Comparison of ENCODE assay signal across 19 mouse cellular contexts in the genomic region with DNA sequence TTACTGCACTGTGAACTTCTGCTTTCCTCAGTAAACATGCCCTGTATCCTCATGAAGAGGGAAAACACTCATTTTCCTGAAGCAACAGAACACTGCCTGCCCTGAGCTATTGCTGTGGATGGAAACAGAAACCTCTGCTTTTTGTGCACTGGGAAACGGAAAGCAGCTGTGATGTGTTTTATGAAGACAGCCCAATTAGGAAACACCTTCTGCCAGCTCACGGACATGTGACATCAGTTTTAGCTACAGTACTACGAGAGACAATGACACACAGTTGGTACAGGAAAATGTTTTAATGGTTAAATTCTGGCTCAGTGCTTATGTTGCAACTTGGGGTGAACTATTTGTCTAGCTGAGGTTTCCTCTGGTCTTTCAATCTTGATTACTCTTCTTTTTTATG. TPM values are rescaled to one million over a fixed set of nuclear protein-coding genes. Genes with fewer than 3 reads are reported as not detected.
DNase-seq lines count a peak whose midpoint lies in the region; ATAC-seq and TF ChIP-seq lines count a peak whose summit lies in the region.
"Had no signal": no experiment of that assay in that cellular context is flagged by ENCODE, and none has a peak within 500 bp of the region (broad histone marks: within the 10 kb centered on the region; RNA-seq: fewer than 3 reads in every experiment).

No protein-coding gene starts in this region.

- no peak overlapping the region for H3K27ac ChIP-seq in heart, embryonic 10.5 days
- H3K27ac ChIP-seq in brown adipose tissue, adult 24 weeks (replicated peaks; ENCODE audit: low read depth, low read length): peak overlapping the region; percentile 74
- no peak overlapping the region for H3K27ac ChIP-seq in kidney, postnatal 0 days
- no peak overlapping the region for H3K27ac ChIP-seq in cerebellum, adult 2 months (ENCODE audit: insufficient read depth, low read length)

- no peak for TF ChIP-seq POLR2A in cerebellum, adult 2 months (IDR thresholded peaks at IDR 0.05; ENCODE audit: borderline replicate concordance, insufficient read depth, low read length)

- H3K36me3 ChIP-seq in heart, embryonic 10.5 days: no peaks in the 10 kb centered on the region
- H3K36me3 ChIP-seq in kidney, postnatal 0 days (ENCODE audit: insufficient read depth, low read length): no peaks in the 10 kb centered on the region

- DNase-seq in heart, adult 11 months: peak; percentile 94
- DNase-seq in heart, embryonic 10.5 days (ENCODE audit: low spot score): no peak
- peak; percentile 89 for DNase-seq in 416B (ENCODE audit: low read depth)
- DNase-seq in kidney, postnatal 0 days (ENCODE audit: low spot score): peak; percentile 51
- no peak for DNase-seq in cerebellum, adult 2 months
- no peak for DNase-seq in spleen, postnatal 10 days (ENCODE audit: low spot score in 2 of 2)
- DNase-seq in thymus, adult 18-20 months: no peak
- DNase-seq: adrenal gland, adult 8-10 months; cerebellum, adult 9-11 months; gastrocnemius, postnatal 36 days; heart, postnatal 10 days; left cerebral cortex, postnatal 4 days; right cerebral cortex, adult 18-20 months; spleen, adult 18-20 months; thymus, postnatal 14 days had no signal

- no peak overlapping the region for H3K4me2 ChIP-seq in kidney, postnatal 0 days (ENCODE audit: low read length)
- H3K4me2 ChIP-seq: liver, embryonic 11.5 days; midbrain, embryonic 11.5 days had no signal

- no peaks in the 10 kb centered on the region for H3K9me3 ChIP-seq in heart, embryonic 10.5 days
- H3K9me3 ChIP-seq in kidney, postnatal 0 days (replicated peaks; ENCODE audit: low read length): no peaks in the 10 kb centered on the region

- no peak overlapping the region for H3K4me3 ChIP-seq in heart, embryonic 10.5 days
- no peak overlapping the region for H3K4me3 ChIP-seq in brown adipose tissue, adult 24 weeks (ENCODE audit: insufficient read depth, low read depth, low read length)
- H3K4me3 ChIP-seq in kidney, postnatal 0 days (replicated peaks; ENCODE audit: low read depth, low read length): no peak overlapping the region
- H3K4me3 ChIP-seq in cerebellum, adult 2 months (replicated peaks; ENCODE audit: insufficient read depth, low read depth, low read length): no peak overlapping the region

- no peak overlapping the region for H3K9ac ChIP-seq in kidney, postnatal 0 days (ENCODE audit: low read depth, low read length)

- WGBS in heart, embryonic 10.5 days: 74% methylated on average over 3 of the region's 3 CpGs
- WGBS in kidney, postnatal 0 days: 46% methylated on average over 3 of the region's 3 CpGs
- WGBS in cerebellum, adult 2 months: 87% methylated on average over 3 of the region's 3 CpGs

- no peaks in the 10 kb centered on the region for H3K4me1 ChIP-seq in heart, embryonic 10.5 days
- peaks cover 5% of the 10 kb centered on the region; the same call in 1 of the 2 replicates for H3K4me1 ChIP-seq in brown adipose tissue, adult 24 weeks (ENCODE audit: control insufficient read depth, insufficient read depth, insufficient read length, low read length)
- no peaks in the 10 kb centered on the region for H3K4me1 ChIP-seq in kidney, postnatal 0 days (replicated peaks; ENCODE audit: insufficient read depth, low read length)
- no peaks in the 10 kb centered on the region for H3K4me1 ChIP-seq in cerebellum, adult 2 months (ENCODE audit: control insufficient read depth, insufficient read depth, low read length)

- no peaks in the 10 kb centered on the region for H3K27me3 ChIP-seq in heart, embryonic 10.5 days (ENCODE audit: insufficient read depth, poor library complexity, severe bottlenecking)
- no peaks in the 10 kb centered on the region for H3K27me3 ChIP-seq in kidney, postnatal 0 days (ENCODE audit: insufficient read depth, low read length)
- H3K27me3 ChIP-seq in cerebellum, adult 2 months (ENCODE audit: control insufficient read depth, insufficient read depth, low read length): no peaks in the 10 kb centered on the region; the same call in 1 of the 2 replicates

- no peak for ATAC-seq in kidney, postnatal 0 days (replicated peaks; ENCODE audit: low FRiP score, low read depth)
- ATAC-seq: hindbrain, embryonic 16.5 days had no signal

- no peak for TF ChIP-seq CTCF in kidney, postnatal 0 days (IDR thresholded peaks at IDR 0.05; ENCODE audit: low read depth)
- TF ChIP-seq CTCF in cerebellum, adult 2 months (IDR thresholded peaks at IDR 0.05; ENCODE audit: borderline replicate concordance, insufficient read depth, low read depth, low read length): no peak

RNA-seq across cellular contexts. Expression of gene Rsad2, which starts 16.9 kb away (rescaled TPM):
- polyA plus RNA-seq in heart, embryonic 10.5 days (2016; fragmentation: Nextera tagmentation; extraction: Ambion mirVana): 0.25 and 0.60 TPM in 2 replicates
- polyA plus RNA-seq in brown adipose tissue, adult 24 weeks (2012; ENCODE audit: insufficient read depth, insufficient read length, missing spikeins): 2.9 and 8.1 TPM in 2 replicates
- polyA plus RNA-seq in kidney, postnatal 0 days (2015; fragmentation: Nextera tagmentation; extraction: Ambion mirVana): 36.2 and 39.0 TPM in 2 replicates
- 0.46 and 0.70 TPM in 2 replicates for polyA plus RNA-seq in cerebellum, adult 2 months (2012; rRNA removed)

RNA-seq across cellular contexts. Expression of gene Rnf144a, which starts 24.3 kb away (rescaled TPM):
- 9.7 and 17.8 TPM in 2 replicates for polyA plus RNA-seq in heart, embryonic 10.5 days (2016; fragmentation: Nextera tagmentation; extraction: Ambion mirVana)
- polyA plus RNA-seq in brown adipose tissue, adult 24 weeks (2012; ENCODE audit: insufficient read depth, insufficient read length, missing spikeins): 16.9 and 22.9 TPM in 2 replicates
- 19.2 and 21.7 TPM in 2 replicates for polyA plus RNA-seq in kidney, postnatal 0 days (2015; fragmentation: Nextera tagmentation; extraction: Ambion mirVana)
- polyA plus RNA-seq in cerebellum, adult 2 months (2012; rRNA removed): 13.8 and 16.4 TPM in 2 replicates

RNA-seq across cellular contexts. Expression of gene Cmpk2, which starts 29.6 kb away (rescaled TPM):
- 3.0 and 4.6 TPM in 2 replicates for polyA plus RNA-seq in heart, embryonic 10.5 days (2016; fragmentation: Nextera tagmentation; extraction: Ambion mirVana)
- polyA plus RNA-seq in brown adipose tissue, adult 24 weeks (2012; ENCODE audit: insufficient read depth, insufficient read length, missing spikeins): 5.0 and 6.6 TPM in 2 replicates
- 13.4 and 15.7 TPM in 2 replicates for polyA plus RNA-seq in kidney, postnatal 0 days (2015; fragmentation: Nextera tagmentation; extraction: Ambion mirVana)
- 13.2 and 14.0 TPM in 2 replicates for polyA plus RNA-seq in cerebellum, adult 2 months (2012; rRNA removed)

Comparison
In these comparisons a context has a peak if more than half of its experiments do, and no peak if none do; other contexts are left out.
1. DNase-seq: peak in heart, adult 11 months (single experiment), 416B (single experiment) and kidney, postnatal 0 days (single experiment); none in heart, embryonic 10.5 days (single experiment), cerebellum, adult 2 months (0 of 2), spleen, postnatal 10 days (0 of 2) and thymus, adult 18-20 months (0 of 2).